Mouse (Mus musculus) stomach, embryonic 14.5 days (tissue): ENCODE data around the gene Ell. TPM values are rescaled to one million over a fixed set of nuclear protein-coding genes. Genes with fewer than 3 reads are reported as not detected.

Experiments
- ATAC-seq: fragments of 200-750 bp; cut with Nextera tagmentation; 2 replicates; pipeline ENCODE4 v1.8.0; 2017; ENCODE audit warnings: low read depth, moderate TSS enrichment; ENCODE audit not compliant: insufficient number of reproducible peaks, insufficient read depth, low FRiP score
- H3K27ac ChIP-seq: fragments of 300-500 bp; sonication (generic); 2 replicates; pipeline ENCODE4 v1.5.1; 2014; ENCODE audit warnings: mild to moderate bottlenecking, low read length, moderate library complexity, mixed read lengths
- H3K27me3 ChIP-seq: fragments of 300-500 bp; sonication (generic); 2 replicates; pipeline ENCODE4 v1.6.1; 2014; ENCODE audit warnings: low read length, control low read depth, mixed read lengths; ENCODE audit not compliant: control insufficient read depth, insufficient read depth
- H3K36me3 ChIP-seq: fragments of 300-500 bp; sonication (generic); 2 replicates; pipeline ENCODE4 v1.6.1; 2014; ENCODE audit warnings: mild to moderate bottlenecking, control low read depth, low read length, moderate library complexity, mixed read lengths; ENCODE audit not compliant: control insufficient read depth, insufficient read depth
- H3K4me1 ChIP-seq: fragments of 300-500 bp; sonication (generic); 2 replicates; pipeline ENCODE4 v1.6.1; 2014; ENCODE audit warnings: low read length, control low read depth, mixed read lengths; ENCODE audit not compliant: control insufficient read depth, insufficient read depth
- H3K4me2 ChIP-seq: fragments of 300-500 bp; sonication (generic); replicated peaks from 2 replicates; pipeline ENCODE4 v1.6.1; 2014; ENCODE audit warnings: low read depth, low read length, control low read depth
- H3K4me3 ChIP-seq: fragments of 300-500 bp; sonication (generic); 2 replicates; pipeline ENCODE4 v1.5.1; 2014; ENCODE audit warnings: low read depth, low read length, control low read depth
- H3K9ac ChIP-seq: fragments of 300-500 bp; sonication (generic); replicated peaks from 2 replicates; pipeline ENCODE4 v1.6.1; 2014; ENCODE audit warnings: low read depth, mild to moderate bottlenecking, control low read depth, low read length, moderate library complexity, mixed read lengths
- H3K9me3 ChIP-seq: fragments of 300-500 bp; sonication (generic); 2 replicates; pipeline ENCODE4 v1.6.1; 2016; ENCODE audit warnings: low read depth, low read length, control low read depth; ENCODE audit not compliant: control insufficient read depth
- WGBS: fragments of 180-500 bp; shearing (Covaris S2); extraction: QIAGEN DNeasy Blood & Tissue Kit; methylation state at CpG from one replicate; pipeline ENCODE4 v1.1.7; 2014; 5-methylcytosine and 5-hydroxymethylcytosine counted together
- polyA plus RNA-seq: library from polyadenylated mRNA; unstranded; fragments of >200 nt; fragmentation: Nextera tagmentation; extraction: Ambion mirVana; gene quantifications from 2 replicates; pipeline ENCODE4 v1.2.1, GENCODE M21; 2014

Gene Ell
- polyA plus RNA-seq, 1 experiment from 2014 or later = 17.9 TPM

- H3K4me3 ChIP-seq = no peak overlapping the region
- peaks cover 24% of the 10 kb centered on the region for H3K4me1 ChIP-seq
- H3K27ac ChIP-seq = no peak overlapping the region
- H3K27me3 ChIP-seq = no peaks in the 10 kb centered on the region
- no peaks in the 10 kb centered on the region for H3K36me3 ChIP-seq
- 0 out of 2 replicates have a peak overlapping the region, but pooled peaks have one; percentile 14 for H3K4me2 ChIP-seq
- ATAC-seq = no peak
- no peak overlapping the region for H3K9ac ChIP-seq
- no peaks in the 10 kb centered on the region for H3K9me3 ChIP-seq
- 16% methylated on average over 24 of the region's 24 CpGs for WGBS
Observed at GRCm38 (mm10) chr8:70631436-70631835, 92.2 kb downstream of the Ell start.

GRCm38 (mm10) chr8:70632346-70632892, 93.2 kb downstream of the Ell start, which contains the start of gene Gdf15:
Gene Gdf15, minus strand, starts transcription at chr8:70632456.
- 0 out of 2 replicates have a peak within 1 kb of the TSS, but pooled peaks have one; percentile 14 for H3K4me2 ChIP-seq
- H3K36me3 ChIP-seq = no peaks in the 10 kb centered on the region
- no peaks in the 10 kb centered on the region for H3K27me3 ChIP-seq
- no peak within 1 kb of the TSS for H3K4me3 ChIP-seq
- no peak for ATAC-seq
- H3K27ac ChIP-seq = no peak within 1 kb of the TSS
- WGBS = 64% methylated on average over 6 of the region's 6 CpGs
- H3K9me3 ChIP-seq = no peaks in the 10 kb centered on the region
- peaks cover 29% of the 10 kb centered on the region for H3K4me1 ChIP-seq
- no peak within 1 kb of the TSS for H3K9ac ChIP-seq

GRCm38 (mm10) chr8:70634066-70634465, 94.8 kb downstream of the Ell start:
- Histone ChIP-seq H3K9me3 (no peaks in the 10 kb centered on the region), H3K36me3 (no peaks in the 10 kb centered on the region), H3K4me3 (no peak overlapping the region), H3K4me1 (peaks cover 35% of the 10 kb centered on the region), H3K9ac (no peak overlapping the region), H3K27ac (no peak overlapping the region), H3K4me2 (no peak overlapping the region), H3K27me3 (no peaks in the 10 kb centered on the region)
- ATAC-seq = no peak
- 52% methylated on average over 6 of the region's 6 CpGs for WGBS

- Histone ChIP-seq H3K27ac (no peak overlapping the region), H3K36me3 (no peaks in the 10 kb centered on the region), H3K4me3 (no peak overlapping the region), H3K9ac (no peak overlapping the region), H3K4me1 (peaks cover 30% of the 10 kb centered on the region), H3K4me2 (no peak overlapping the region), H3K27me3 (no peaks in the 10 kb centered on the region), H3K9me3 (no peaks in the 10 kb centered on the region)
- ATAC-seq = no peak
- WGBS = 86% methylated on average over 6 of the region's 6 CpGs
Observed at GRCm38 (mm10) chr8:70635527-70635926, 96.3 kb downstream of the Ell start.

GRCm38 (mm10) chr8:70636838-70637237, 97.6 kb downstream of the Ell start:
- Histone ChIP-seq H3K27me3 (no peaks in the 10 kb centered on the region), H3K9ac (no peak overlapping the region), H3K36me3 (no peaks in the 10 kb centered on the region), H3K4me2 (no peak overlapping the region), H3K4me3 (no peak overlapping the region), H3K4me1 (peaks cover 17% of the 10 kb centered on the region; the same call in 1 of the 2 replicates), H3K9me3 (no peaks in the 10 kb centered on the region), H3K27ac (no peak overlapping the region)
- 58% methylated on average over 8 of the region's 8 CpGs for WGBS
- no peak for ATAC-seq

- Histone ChIP-seq H3K27ac (no peak overlapping the region), H3K4me2 (no peak overlapping the region), H3K4me1 (peaks cover 17% of the 10 kb centered on the region; the same call in 1 of the 2 replicates), H3K36me3 (no peaks in the 10 kb centered on the region), H3K4me3 (no peak overlapping the region), H3K27me3 (no peaks in the 10 kb centered on the region), H3K9me3 (no peaks in the 10 kb centered on the region), H3K9ac (no peak overlapping the region)
- ATAC-seq = no peak
- 65% methylated on average over 9 of the region's 9 CpGs for WGBS
Observed at GRCm38 (mm10) chr8:70638752-70639151, 99.5 kb downstream of the Ell start.

Other genes starting within 250 kb of the Ell start
- gene Ddx49, start 237.0 kb upstream of the Ell start, polyA plus RNA-seq = 44.3 and 45.0 TPM in 2 replicates
- gene Cope, start 236.9 kb upstream of the Ell start, polyA plus RNA-seq = 320 and 341 TPM in 2 replicates
- gene Cers1, start 223.7 kb upstream of the Ell start, polyA plus RNA-seq = 5.4 and 5.7 TPM in 2 replicates
- 0.35 and 1.6 TPM in 2 replicates for gene Gdf1, start 209.6 kb upstream of the Ell start, polyA plus RNA-seq
- 17.0 and 17.1 TPM in 2 replicates for gene Upf1, start 186.2 kb upstream of the Ell start, polyA plus RNA-seq
- 0.38 TPM in 1 of 2 replicates, not detected in the other for gene Comp, start 165.9 kb upstream of the Ell start, polyA plus RNA-seq
- 21.6 and 23.0 TPM in 2 replicates for gene Crtc1, start 99.9 kb upstream of the Ell start, polyA plus RNA-seq
- 20.9 and 22.1 TPM in 2 replicates for gene Klhl26, start 62.5 kb upstream of the Ell start, polyA plus RNA-seq
- 4.8 and 6.4 TPM in 2 replicates for gene Tmem59l, start 52.1 kb upstream of the Ell start, polyA plus RNA-seq
- 1.6 and 1.8 TPM in 2 replicates for gene Crlf1, start 46.3 kb upstream of the Ell start, polyA plus RNA-seq
- gene Rex1bd, start 32.7 kb upstream of the Ell start, polyA plus RNA-seq = 132 and 149 TPM in 2 replicates
- 1,056 and 1,119 TPM in 2 replicates for gene Uba52, start 28.7 kb upstream of the Ell start, polyA plus RNA-seq
- 258 and 281 TPM in 2 replicates for gene Fkbp8, start 11.7 kb upstream of the Ell start, polyA plus RNA-seq
- gene Kxd1, start 11.5 kb upstream of the Ell start, polyA plus RNA-seq = 58.9 and 72.3 TPM in 2 replicates
- 81.3 and 82.4 TPM in 2 replicates for gene Isyna1, start 54.9 kb downstream of the Ell start, polyA plus RNA-seq
- 121 and 122 TPM in 2 replicates for gene Ssbp4, start 69.4 kb downstream of the Ell start, polyA plus RNA-seq
- gene Lrrc25, start 76.7 kb downstream of the Ell start, polyA plus RNA-seq = 1.9 and 2.9 TPM in 2 replicates
- 0.17 and 0.24 TPM in 2 replicates for gene Gdf15, start 93.0 kb downstream of the Ell start, polyA plus RNA-seq
- 67.7 and 70.8 TPM in 2 replicates for gene Pgpep1, start 120.9 kb downstream of the Ell start, polyA plus RNA-seq
- gene Lsm4, start 133.8 kb downstream of the Ell start, polyA plus RNA-seq = 234 and 244 TPM in 2 replicates
- 78.9 and 105 TPM in 2 replicates for gene Jund, start 159.5 kb downstream of the Ell start, polyA plus RNA-seq
- 0.06 and 0.10 TPM in 2 replicates for gene Iqcn, start 164.0 kb downstream of the Ell start, polyA plus RNA-seq
- gene Gm3336, start 179.1 kb downstream of the Ell start, polyA plus RNA-seq = 0.51 and 0.63 TPM in 2 replicates
- gene Pde4c, start 184.3 kb downstream of the Ell start, polyA plus RNA-seq = 0.29 and 0.32 TPM in 2 replicates
- 27.0 and 28.7 TPM in 2 replicates for gene Rab3a, start 215.2 kb downstream of the Ell start, polyA plus RNA-seq
- 42.8 and 43.1 TPM in 2 replicates for gene Mpv17l2, start 221.5 kb downstream of the Ell start, polyA plus RNA-seq
- 44.5 and 45.1 TPM in 2 replicates for gene Pik3r2, start 237.3 kb downstream of the Ell start, polyA plus RNA-seq